Mouse (Mus musculus) small intestine, adult 2 months (tissue): ENCODE measurements around the gene Gria1. TPM values are rescaled to one million over a fixed set of nuclear protein-coding genes. Genes with fewer than 3 reads are reported as not detected.

Source experiments
- H3K27ac ChIP-seq: fragments of 200-500 bp; 2 replicates; pipeline ENCODE4 v1.5.1; 2012; ENCODE audit warnings: low read depth, low read length, control low read depth, inconsistent platforms; ENCODE audit not compliant: insufficient read depth
- H3K27me3 ChIP-seq: fragments of 200-500 bp; 2 replicates; pipeline ENCODE4 v1.6.1; 2012; ENCODE audit warnings: mild to moderate bottlenecking, moderate library complexity, low read length, inconsistent platforms; ENCODE audit not compliant: control insufficient read depth, insufficient read depth
- H3K36me3 ChIP-seq: fragments of 200-500 bp; 2 replicates; pipeline ENCODE4 v1.6.1; 2012; ENCODE audit warnings: mild to moderate bottlenecking, low read length, control low read depth, inconsistent platforms; ENCODE audit not compliant: control insufficient read depth, insufficient read depth
- H3K4me1 ChIP-seq: fragments of 200-500 bp; 2 replicates; pipeline ENCODE4 v1.6.1; 2012; ENCODE audit warnings: low read length, inconsistent platforms, mixed read lengths; ENCODE audit not compliant: control insufficient read depth, insufficient read depth, insufficient read length
- H3K4me3 ChIP-seq: fragments of 200-500 bp; 2 replicates; pipeline ENCODE4 v1.5.1; 2012; ENCODE audit warnings: low read depth, mild to moderate bottlenecking, control low read depth, inconsistent platforms, low read length, moderate library complexity
- CTCF ChIP-seq: fragments of 200-500 bp; IDR thresholded peaks from 2 replicates; pipeline ENCODE4 v1.5.1; 2012; ENCODE audit warnings: low read depth, mild to moderate bottlenecking, control low read depth, inconsistent platforms, low read length, moderate library complexity, mixed read lengths; ENCODE audit not compliant: insufficient replicate concordance, insufficient read length; ENCODE audit errors: extremely low read depth
- POLR2A ChIP-seq: fragments of 200-500 bp; IDR thresholded peaks from 2 replicates; pipeline ENCODE4 v1.6.1; 2012; ENCODE audit warnings: low read depth, mild to moderate bottlenecking, control low read depth, inconsistent platforms, low read length, moderate library complexity
- WGBS: fragments of 180-500 bp; shearing (Covaris S2); methylation state at CpG from one replicate; pipeline ENCODE4 v1.1.7; 2018; 5-methylcytosine and 5-hydroxymethylcytosine counted together
- polyA plus RNA-seq: library from polyadenylated mRNA; depleted of rRNA; stranded (reverse); fragments of >200 nt; gene quantifications from 2 replicates; pipeline ENCODE4 v1.2.3, GENCODE M21; 2012

Gene Gria1
- polyA plus RNA-seq, 1 experiment = 0.08 TPM

GRCm38 (mm10) chr11:57297376-57297775 is 286.2 kb downstream of the Gria1 start:
- no peak for TF ChIP-seq CTCF
- no peak for TF ChIP-seq POLR2A

GRCm38 (mm10) chr11:57298263-57298662 is 287.1 kb downstream of the Gria1 start:
- WGBS = 67% methylated on average over 2 of the region's 2 CpGs
- no peaks in the 10 kb centered on the region for H3K27me3 ChIP-seq
- no peaks in the 10 kb centered on the region for H3K36me3 ChIP-seq
- H3K4me1 ChIP-seq = no peaks in the 10 kb centered on the region
- no peak overlapping the region for H3K27ac ChIP-seq
- no peak for TF ChIP-seq POLR2A
- no peak for TF ChIP-seq CTCF
- no peak overlapping the region for H3K4me3 ChIP-seq

More at GRCm38 (mm10) chr11:57297376-57297775, 286.2 kb downstream of the Gria1 start:
- WGBS = 85% methylated on average over 8 of the region's 8 CpGs
- no peak overlapping the region for H3K27ac ChIP-seq
- H3K27me3 ChIP-seq = no peaks in the 10 kb centered on the region
- no peak overlapping the region for H3K4me3 ChIP-seq
- H3K4me1 ChIP-seq = no peaks in the 10 kb centered on the region
- H3K36me3 ChIP-seq = no peaks in the 10 kb centered on the region

DNA sequence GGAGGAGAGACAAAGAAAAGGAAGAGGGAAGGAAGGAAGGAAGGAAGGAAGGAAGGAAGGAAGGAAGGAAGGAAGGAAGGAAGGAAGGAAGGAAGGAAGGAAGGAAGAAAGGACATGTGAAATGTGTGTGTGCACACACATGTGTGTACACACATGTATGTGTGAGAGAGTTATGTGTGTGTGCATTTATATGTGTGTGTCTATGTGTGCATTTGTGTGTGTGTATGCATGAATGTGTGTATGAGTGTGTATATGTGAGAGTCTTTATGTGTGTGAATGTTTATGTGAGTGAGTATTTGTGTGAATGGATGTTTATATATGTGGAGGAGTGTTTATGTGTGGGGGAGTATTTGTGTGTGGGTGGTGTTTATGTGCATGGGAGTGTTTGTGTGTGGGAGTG is 287.5 kb downstream of the Gria1 start:
- Histone ChIP-seq H3K4me3 (no peak overlapping the region), H3K4me1 (no peaks in the 10 kb centered on the region), H3K27ac (no peak overlapping the region), H3K36me3 (no peaks in the 10 kb centered on the region), H3K27me3 (no peaks in the 10 kb centered on the region)
- TF ChIP-seq POLR2A (no peak), CTCF (no peak)

DNA sequence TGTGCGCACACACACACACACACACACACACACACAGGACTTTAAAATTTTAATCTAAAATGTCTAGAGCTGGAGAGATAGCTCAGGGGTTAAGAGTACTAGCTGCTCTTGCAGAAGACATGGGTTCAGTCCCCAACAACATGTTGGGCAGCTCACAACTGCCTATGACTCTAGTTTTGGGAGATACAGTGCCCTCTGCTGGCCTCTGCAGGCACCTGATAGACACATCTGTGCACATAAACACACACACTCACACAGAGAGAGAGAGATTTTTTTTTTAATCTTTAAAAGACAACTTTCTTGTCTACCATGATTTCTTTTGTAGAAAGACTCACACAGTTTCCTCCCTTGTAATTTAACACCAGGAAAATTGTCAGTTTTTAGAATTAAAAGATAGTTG is 292.4 kb downstream of the Gria1 start:
- Histone ChIP-seq H3K4me1 (no peaks in the 10 kb centered on the region), H3K36me3 (no peaks in the 10 kb centered on the region), H3K4me3 (no peak overlapping the region), H3K27me3 (no peaks in the 10 kb centered on the region), H3K27ac (no peak overlapping the region)
- WGBS = 97% methylated on average over 1 of the region's 1 CpGs
- TF ChIP-seq CTCF (no peak), POLR2A (no peak)

- H3K27ac ChIP-seq = no peak overlapping the region
- TF ChIP-seq POLR2A (no peak), CTCF (no peak)
- no peaks in the 10 kb centered on the region for H3K27me3 ChIP-seq
- 72% methylated on average over 2 of the region's 2 CpGs for WGBS
- no peaks in the 10 kb centered on the region for H3K36me3 ChIP-seq
- H3K4me1 ChIP-seq = no peaks in the 10 kb centered on the region
- no peak overlapping the region for H3K4me3 ChIP-seq
Observed at GRCm38 (mm10) chr11:57306116-57306515, 294.9 kb downstream of the Gria1 start.

DNA sequence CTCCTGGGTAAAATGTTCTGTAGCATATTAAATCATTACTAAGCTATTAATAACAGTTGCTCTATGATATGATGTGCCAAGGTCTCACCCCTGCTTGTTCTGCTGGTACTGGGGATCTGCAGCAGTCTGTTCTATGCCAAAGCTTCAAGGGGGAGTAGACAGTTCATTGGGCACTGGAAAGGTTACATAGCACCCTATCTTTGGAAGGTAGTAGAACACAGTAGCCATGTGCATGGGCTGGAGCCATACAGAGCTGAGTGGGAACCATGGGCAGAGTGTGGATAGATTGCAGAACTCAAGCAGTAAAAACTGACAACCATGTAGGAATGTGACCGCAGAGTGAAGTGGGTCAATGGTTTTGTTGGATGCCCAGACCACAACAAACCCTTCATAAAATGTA is 295.7 kb downstream of the Gria1 start:
- no peaks in the 10 kb centered on the region for H3K36me3 ChIP-seq
- no peaks in the 10 kb centered on the region for H3K4me1 ChIP-seq
- TF ChIP-seq POLR2A = no peak
- no peak for TF ChIP-seq CTCF
- H3K27ac ChIP-seq = no peak overlapping the region
- H3K27me3 ChIP-seq = no peaks in the 10 kb centered on the region
- 91% methylated on average over 1 of the region's 1 CpGs for WGBS
- no peak overlapping the region for H3K4me3 ChIP-seq

DNA sequence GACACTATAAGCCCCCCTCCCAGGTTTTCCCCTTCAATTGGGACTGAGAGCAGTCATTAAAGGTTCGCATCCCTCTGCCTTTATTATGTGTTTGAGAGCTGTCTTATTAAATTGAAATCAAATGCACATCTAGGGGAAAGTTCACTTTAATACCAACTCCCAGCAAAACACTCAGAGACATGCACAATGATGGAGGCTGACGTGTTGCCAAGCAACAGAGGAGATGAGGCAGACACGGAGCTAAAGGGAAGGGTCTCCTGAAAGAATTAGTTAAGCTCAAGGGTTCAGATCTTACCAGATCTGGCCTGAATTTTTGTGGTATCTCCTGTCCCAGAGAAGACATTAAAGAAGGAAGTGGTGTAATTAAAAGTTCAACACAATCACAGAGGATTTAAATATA is 305.9 kb downstream of the Gria1 start:
- no peak overlapping the region for H3K27ac ChIP-seq
- H3K4me3 ChIP-seq = no peak overlapping the region
- 61% methylated on average over 3 of the region's 3 CpGs for WGBS
- H3K27me3 ChIP-seq = no peaks in the 10 kb centered on the region
- no peaks in the 10 kb centered on the region for H3K4me1 ChIP-seq
- H3K36me3 ChIP-seq = no peaks in the 10 kb centered on the region
- TF ChIP-seq CTCF (no peak), POLR2A (no peak)

DNA sequence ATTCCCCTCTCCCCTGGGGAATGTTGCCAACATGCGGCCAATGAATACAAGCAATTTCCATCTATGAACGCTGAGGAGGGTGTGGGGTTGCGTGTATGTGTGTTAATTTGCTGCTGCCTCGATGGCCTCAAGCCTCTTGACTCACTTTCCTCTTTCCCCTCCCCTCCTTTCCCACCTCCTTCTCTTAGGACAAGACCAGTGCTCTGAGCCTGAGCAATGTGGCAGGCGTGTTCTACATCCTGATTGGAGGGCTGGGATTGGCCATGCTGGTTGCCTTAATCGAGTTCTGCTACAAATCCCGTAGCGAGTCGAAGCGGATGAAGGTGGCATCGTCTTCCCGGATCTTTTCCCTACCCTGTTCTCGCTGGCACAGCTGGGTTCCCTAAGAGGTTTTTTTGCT is 306.3 kb downstream of the Gria1 start:
- Histone ChIP-seq H3K4me1 (no peaks in the 10 kb centered on the region), H3K4me3 (no peak overlapping the region), H3K27ac (no peak overlapping the region), H3K27me3 (no peaks in the 10 kb centered on the region), H3K36me3 (no peaks in the 10 kb centered on the region)
- WGBS = 84% methylated on average over 13 of the region's 13 CpGs
- TF ChIP-seq CTCF = no peak
- no peak for TF ChIP-seq POLR2A
